Mouse (Mus musculus) ES-CJ7 (cell line): ENCODE data around the gene Angptl7.
A peak's percentile ranks its signal among the peaks of the same experiment; 100 is the strongest.

Experiments used
- DNase-seq: peaks from one replicate; pipeline ENCODE4 v3.0.0; 2011; ENCODE audit warnings: low read depth, low spot score

Gene Angptl7

GRCm38 (mm10) chr4:148495874-148496689 lies 4.2 kb downstream of the Angptl7 start:
- peak; percentile 62 for DNase-seq

DNA sequence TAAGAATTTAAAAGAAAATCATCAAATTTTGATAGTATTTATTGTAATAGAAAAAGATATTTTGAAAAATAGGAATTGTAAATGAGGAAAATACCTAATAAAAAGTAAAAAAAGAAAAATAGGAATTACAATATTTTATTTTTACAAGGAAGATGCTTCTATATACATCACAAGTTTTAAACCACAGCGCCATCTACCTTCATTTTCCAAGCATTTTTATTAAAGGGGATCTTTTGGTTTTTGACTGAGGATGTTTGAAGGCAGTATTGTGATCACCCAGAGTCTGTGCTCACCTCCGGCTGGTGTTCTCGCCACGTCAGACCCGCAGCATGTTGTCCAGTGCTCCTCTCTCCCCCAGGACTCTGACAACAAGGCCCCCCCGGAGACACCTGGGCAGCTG lies 5.1 kb downstream of the Angptl7 start:
- DNase-seq: no peak

DNA sequence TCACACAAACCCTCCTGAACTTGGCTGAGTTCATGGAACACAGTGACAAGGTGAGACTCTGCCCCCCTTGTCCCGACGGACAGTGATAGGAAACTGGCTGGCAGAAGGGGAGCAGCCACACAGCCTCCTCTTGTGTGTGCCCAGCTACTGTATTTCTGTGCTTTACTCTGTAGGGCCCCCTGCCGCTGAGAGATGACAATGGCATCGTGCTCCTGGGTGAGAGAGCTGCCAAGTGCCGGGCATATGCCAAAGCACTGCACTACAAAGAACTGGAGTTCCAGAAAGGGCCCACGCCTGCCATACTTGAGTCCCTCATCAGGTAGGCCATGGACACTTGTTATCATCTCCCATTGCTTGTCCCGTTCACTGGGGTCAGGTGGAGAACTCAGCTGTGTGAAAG lies 8.8 kb downstream of the Angptl7 start:
- DNase-seq: no peak

GRCm38 (mm10) chr4:148490502-148490901 lies 9.8 kb downstream of the Angptl7 start:
- no peak for DNase-seq

DNA sequence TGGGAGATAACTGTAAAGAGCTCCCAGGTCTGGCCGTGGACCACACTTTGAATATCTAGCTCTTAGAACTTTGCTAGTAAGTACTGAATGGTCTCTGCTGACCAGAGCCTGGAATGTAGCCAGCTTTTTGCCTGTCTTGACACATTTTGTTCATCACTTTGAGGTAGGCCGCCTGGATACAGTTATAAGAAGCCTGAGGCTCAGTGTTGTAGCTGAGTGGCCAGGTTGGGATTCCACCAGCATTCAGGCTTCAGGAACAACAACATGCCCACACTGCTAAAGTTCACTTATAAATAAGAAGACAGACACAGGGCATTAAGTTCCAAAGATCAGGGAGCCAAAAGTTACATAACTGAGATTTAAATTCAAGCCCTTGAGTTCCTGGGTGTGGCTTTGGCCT lies 12.4 kb downstream of the Angptl7 start:
- DNase-seq: no peak

- DNase-seq: no peak
Observed at GRCm38 (mm10) chr4:148484511-148484910, 15.7 kb downstream of the Angptl7 start.

DNA sequence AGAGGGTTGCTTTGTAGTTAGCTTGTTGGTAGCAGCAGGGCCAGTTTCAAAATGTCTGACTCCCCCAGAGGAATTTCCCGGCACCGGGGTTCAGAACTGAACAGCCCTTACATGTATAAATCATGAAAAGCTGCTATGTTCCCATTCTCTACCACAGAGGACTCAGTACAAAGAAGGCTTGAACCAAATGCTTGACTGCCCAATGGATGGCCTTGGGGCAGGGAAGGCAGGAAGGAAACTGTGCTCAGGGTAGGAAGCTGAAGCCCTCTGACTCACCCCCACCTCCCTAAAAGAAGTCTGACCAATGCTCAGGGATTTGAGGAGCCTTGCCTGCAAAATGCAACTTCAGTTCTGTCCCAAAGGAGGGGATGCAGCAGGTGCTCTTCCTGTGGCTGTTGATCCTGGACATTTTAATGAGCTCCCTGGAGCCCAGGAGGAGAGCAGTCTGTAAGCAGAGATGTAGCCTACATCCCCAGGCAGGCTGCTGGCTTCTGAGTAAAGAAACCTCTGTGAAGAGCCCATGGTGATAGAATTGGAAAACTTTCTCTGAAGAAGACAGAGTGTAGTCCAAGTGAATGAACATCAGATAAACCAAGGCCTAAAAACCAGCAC lies 18.6 kb downstream of the Angptl7 start:
- no peak for DNase-seq

GRCm38 (mm10) chr4:148480245-148480644 lies 20.0 kb downstream of the Angptl7 start:
- DNase-seq: no peak

DNA sequence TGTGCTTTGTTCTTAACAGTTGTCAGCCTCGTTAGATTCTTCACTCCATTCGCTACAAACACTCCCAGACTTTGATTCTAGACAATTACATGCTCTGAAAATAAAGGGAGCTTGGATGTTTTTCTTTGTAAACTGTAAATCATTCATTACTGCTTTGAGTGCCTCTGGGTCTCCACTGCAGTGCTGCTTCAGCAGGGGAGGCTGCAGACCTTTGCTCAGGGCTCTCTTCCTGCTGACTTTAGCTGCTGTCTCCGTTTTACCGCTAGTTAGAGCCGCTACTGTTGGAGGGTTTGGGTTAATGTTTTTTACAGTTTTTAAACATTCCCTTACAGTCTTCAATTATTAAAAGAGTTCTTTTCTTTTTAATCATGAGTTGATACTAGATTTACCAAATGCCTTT lies 26.8 kb downstream of the Angptl7 start:
- DNase-seq: no peak

- DNase-seq: no peak
Observed at GRCm38 (mm10) chr4:148472436-148473174, 27.7 kb downstream of the Angptl7 start.

DNA sequence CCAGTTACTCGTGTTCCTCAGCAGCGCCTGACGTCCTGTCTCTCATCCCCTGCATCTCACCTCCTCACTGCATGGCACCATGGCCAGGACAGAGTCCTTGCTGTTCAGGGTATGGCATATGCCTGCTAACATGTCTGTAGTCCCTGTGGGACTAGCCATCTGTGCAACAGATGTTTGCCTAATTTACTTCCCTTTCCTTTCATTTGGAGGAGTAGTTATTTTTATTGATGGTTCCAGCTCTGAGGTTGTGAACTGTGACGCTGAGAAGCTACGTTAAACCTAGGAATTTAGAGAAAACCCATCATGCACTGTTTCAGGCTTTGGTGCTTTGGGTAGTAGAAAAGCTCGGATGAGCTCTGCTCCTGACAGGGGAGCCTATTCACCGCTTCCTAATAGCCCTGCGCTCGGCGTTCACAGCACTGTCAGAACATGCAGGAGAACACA lies 28.9 kb downstream of the Angptl7 start:
- no peak for DNase-seq

- no peak for DNase-seq
Observed at GRCm38 (mm10) chr4:148469487-148470252, 30.6 kb downstream of the Angptl7 start.

DNA sequence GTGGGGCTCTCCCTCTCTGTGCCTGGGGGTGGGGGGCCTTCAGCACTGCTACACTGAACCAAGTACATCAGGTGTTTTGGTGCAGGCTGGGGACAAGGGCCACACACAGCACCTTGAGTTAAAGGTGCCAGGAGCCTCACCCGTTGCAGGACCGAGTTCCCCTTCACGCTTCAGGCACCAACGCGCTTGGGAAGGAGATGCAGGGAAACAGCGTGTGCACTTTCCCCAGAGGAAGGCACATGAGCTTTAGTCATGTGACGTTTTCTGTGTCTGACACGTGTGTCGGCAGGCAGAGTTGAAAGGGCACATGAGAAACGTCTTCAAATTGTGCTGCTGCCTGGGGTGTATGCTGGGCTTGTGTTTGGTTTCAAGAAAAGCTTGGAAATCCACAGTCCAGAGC lies 31.9 kb downstream of the Angptl7 start:
- no peak for DNase-seq

GRCm38 (mm10) chr4:148466511-148467079 lies 33.7 kb downstream of the Angptl7 start:
- DNase-seq: no peak

DNA sequence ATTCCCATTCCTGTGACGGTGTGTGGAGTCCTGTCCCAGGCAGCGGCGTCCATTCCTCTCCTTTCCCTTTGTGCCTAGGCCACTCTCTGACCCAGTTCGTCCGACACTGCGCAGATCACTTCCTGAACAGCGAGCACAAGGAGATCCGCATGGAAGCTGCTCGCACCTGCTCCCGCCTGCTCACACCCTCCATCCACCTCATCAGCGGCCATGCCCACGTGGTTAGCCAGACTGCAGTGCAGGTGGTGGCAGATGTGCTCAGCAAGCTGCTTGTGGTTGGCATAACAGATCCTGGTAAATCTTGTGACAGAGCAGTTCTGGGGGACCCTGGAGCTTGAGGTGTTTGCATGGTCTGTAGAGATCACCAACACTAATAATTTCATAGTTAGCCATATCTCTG lies 35.4 kb downstream of the Angptl7 start:
- DNase-seq: no peak

DNA sequence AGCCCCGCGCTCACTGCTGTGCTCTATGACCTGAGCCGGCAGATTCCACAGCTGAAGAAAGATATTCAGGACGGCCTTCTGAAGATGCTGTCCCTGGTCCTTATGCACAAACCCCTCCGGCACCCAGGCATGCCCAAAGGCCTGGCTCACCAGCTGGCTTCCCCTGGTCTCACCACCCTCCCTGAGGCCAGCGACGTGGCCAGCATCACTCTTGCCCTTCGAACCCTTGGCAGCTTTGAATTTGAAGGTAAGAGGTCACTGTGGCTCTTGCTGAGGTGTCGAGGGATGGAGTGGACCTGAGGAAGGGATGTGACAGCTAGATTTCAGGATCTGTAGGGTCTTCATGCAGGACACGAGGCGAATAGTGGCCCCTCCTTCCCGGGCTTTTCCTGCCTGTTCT lies 36.0 kb downstream of the Angptl7 start:
- DNase-seq: no peak

GRCm38 (mm10) chr4:148463208-148463960 lies 36.9 kb downstream of the Angptl7 start:
- peak; percentile 55 for DNase-seq

- DNase-seq: no peak
Observed at GRCm38 (mm10) chr4:148462717-148463116, 37.5 kb downstream of the Angptl7 start.

DNA sequence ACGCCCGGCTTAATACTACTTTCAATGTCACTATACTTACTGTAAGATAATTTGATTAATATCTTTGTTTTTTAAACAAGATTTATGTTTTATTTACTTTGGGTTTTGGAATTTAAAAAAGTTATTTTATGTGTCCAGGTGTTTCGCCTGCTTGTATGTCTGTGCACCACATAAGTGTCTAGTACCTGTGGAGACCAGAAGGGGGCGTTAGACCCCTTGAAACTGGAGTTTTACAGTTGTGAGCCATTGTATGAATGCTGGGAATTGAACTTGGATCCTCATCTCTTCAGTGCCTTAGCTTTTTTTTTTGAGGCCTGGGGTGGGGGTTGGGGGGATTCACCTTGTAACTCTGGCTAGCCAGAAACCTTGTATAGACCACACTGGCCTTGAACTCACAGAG lies 38.5 kb downstream of the Angptl7 start:
- DNase-seq: peak; percentile 55

GRCm38 (mm10) chr4:148460656-148461284 lies 39.5 kb downstream of the Angptl7 start:
- DNase-seq: no peak
